Mouse (Mus musculus): ENCODE data around the gene Marcksl1. TPM values are rescaled to one million over a fixed set of nuclear protein-coding genes. Genes with fewer than 3 reads are reported as not detected.
"Not testable (repeated sequence)": the region's sequence is repeated elsewhere in the genome, so short reads cannot be mapped to it uniquely, and the experiment has no call there.

The Marcksl1 gene
- polyA plus RNA-seq, 1 experiment from 2014 or later: 1,591 TPM

DNA sequence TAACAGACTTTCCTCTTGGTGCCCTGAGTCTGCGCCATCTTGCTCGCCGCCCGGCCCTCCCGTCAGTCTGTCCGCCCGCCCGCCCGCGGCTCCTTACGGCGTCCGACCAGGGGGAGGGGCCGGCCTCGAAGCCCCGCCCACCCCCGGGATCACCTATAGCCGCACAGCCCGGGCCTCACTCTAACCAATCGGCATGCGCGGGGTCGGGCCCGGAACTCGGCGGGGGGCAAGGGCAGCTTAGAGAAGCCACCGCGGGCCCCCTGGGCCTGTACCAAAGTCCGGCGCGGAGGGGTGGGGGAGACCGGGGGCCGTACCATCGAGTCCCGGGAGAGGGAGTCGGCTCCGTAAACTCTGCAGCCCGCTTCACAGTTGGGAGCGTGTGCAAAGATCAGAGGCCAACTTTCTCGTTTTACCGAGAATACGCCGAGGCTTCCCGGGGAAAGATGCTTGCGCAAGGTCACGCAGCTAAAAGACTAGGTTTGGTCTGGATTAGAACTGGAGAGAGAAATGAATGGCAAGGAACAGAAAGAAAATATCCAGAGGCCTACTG, 29.3 kb downstream of the Marcksl1 start, which contains the start of gene Hdac1:
Hdac1 (minus strand) TSS at position 122 of the 550 bp plus-strand sequence.
- Histone ChIP-seq H3K27me3 (ENCODE audit: control insufficient read depth, insufficient read depth, low read length) (no peaks in the 10 kb centered on the region), H3K9ac (ENCODE audit: low read length) (peak within 1 kb of the TSS; percentile 78), H3K9me3 (ENCODE audit: control insufficient read depth, low read length) (no peaks in the 10 kb centered on the region), H3K27ac (replicated peaks; ENCODE audit: low read depth, low read length) (peak within 1 kb of the TSS; percentile 70), H3K4me2 (ENCODE audit: low read depth, severe bottlenecking) (peak within 1 kb of the TSS; percentile 77), H3K4me3 (ENCODE audit: low read depth, low read length) (peak within 1 kb of the TSS; percentile 83), H3K4me1 (ENCODE audit: control insufficient read depth, insufficient read depth, low read length) (peaks cover 9% of the 10 kb centered on the region), H3K36me3 (ENCODE audit: control insufficient read depth, insufficient read depth, low read length) (peaks cover 4% of the 10 kb centered on the region; the same call in 1 of the 2 replicates)
- 1% methylated on average over 44 of the region's 46 CpGs for WGBS
- peak; percentile 98 for ATAC-seq (ENCODE audit: insufficient number of reproducible peaks, low FRiP score, low TSS enrichment, low read depth)
- DNase-seq (ENCODE audit: low spot score): peak; percentile 99

DNA sequence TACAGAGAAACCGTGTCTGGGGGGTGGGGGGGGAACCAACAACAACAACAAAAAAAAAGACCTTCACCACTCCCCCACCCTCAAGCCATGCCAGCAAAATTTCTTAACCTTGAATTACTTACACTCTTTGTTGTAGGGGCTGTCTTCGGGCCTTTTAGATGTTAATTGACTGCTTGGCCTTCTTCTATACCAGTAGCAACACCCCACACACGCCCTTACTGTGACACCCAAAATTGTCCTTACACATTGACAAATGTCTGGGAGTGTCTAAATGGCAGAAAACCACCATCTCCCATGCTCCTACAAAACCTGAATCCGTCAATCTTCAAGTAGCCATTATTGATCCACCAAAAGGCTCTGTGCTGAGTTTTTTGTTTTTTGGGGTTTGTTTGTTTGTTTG, 30.7 kb downstream of the Marcksl1 start:
- Histone ChIP-seq H3K9me3 (ENCODE audit: control insufficient read depth, low read length) (no peaks in the 10 kb centered on the region), H3K4me1 (ENCODE audit: control insufficient read depth, insufficient read depth, low read length) (peaks cover 9% of the 10 kb centered on the region), H3K4me3 (ENCODE audit: low read depth, low read length) (no peak overlapping the region)

DNA sequence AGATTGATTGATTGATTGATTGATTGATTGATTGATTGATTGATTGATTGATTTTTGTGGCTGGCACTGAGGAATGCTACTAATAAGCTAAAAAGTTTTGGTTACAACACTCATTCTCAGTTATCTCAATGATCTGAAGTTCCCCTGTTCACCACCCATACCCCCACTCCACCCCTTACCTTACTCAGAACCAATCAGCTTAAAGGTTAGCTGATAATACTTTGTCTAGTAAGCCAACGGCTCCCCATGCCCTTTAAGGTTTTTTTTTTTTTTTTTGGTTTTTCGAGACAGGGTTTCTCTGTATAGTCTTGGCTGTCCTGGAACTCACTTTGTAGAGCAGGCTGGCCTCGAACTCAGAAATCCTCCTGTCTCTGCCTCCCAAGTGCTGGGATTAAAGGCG, 34.2 kb downstream of the Marcksl1 start:
- not testable (repeated sequence) for H3K36me3 ChIP-seq (ENCODE audit: control insufficient read depth, insufficient read depth, low read length); H3K9ac ChIP-seq (ENCODE audit: low read length); H3K4me2 ChIP-seq (ENCODE audit: low read depth, severe bottlenecking); H3K9me3 ChIP-seq (ENCODE audit: control insufficient read depth, low read length); H3K4me3 ChIP-seq (ENCODE audit: low read depth, low read length); H3K27ac ChIP-seq (replicated peaks; ENCODE audit: low read depth, low read length); H3K27me3 ChIP-seq (ENCODE audit: control insufficient read depth, insufficient read depth, low read length); DNase-seq (ENCODE audit: low spot score); ATAC-seq (ENCODE audit: insufficient number of reproducible peaks, low FRiP score, low TSS enrichment, low read depth); H3K4me1 ChIP-seq (ENCODE audit: control insufficient read depth, insufficient read depth, low read length)
- 91% methylated on average over 4 of the region's 4 CpGs for WGBS

More for the DNA sequence above, 30.7 kb downstream of the Marcksl1 start:
- Histone ChIP-seq H3K36me3 (ENCODE audit: control insufficient read depth, insufficient read depth, low read length) (peaks cover 4% of the 10 kb centered on the region; the same call in 1 of the 2 replicates), H3K4me2 (ENCODE audit: low read depth, severe bottlenecking) (no peak overlapping the region), H3K27ac (replicated peaks; ENCODE audit: low read depth, low read length) (no peak overlapping the region), H3K9ac (ENCODE audit: low read length) (no peak overlapping the region), H3K27me3 (ENCODE audit: control insufficient read depth, insufficient read depth, low read length) (no peaks in the 10 kb centered on the region)
- WGBS: 87% methylated on average over 4 of the region's 4 CpGs
- ATAC-seq (ENCODE audit: insufficient number of reproducible peaks, low FRiP score, low TSS enrichment, low read depth) (no peak), DNase-seq (ENCODE audit: low spot score) (no peak)

DNA sequence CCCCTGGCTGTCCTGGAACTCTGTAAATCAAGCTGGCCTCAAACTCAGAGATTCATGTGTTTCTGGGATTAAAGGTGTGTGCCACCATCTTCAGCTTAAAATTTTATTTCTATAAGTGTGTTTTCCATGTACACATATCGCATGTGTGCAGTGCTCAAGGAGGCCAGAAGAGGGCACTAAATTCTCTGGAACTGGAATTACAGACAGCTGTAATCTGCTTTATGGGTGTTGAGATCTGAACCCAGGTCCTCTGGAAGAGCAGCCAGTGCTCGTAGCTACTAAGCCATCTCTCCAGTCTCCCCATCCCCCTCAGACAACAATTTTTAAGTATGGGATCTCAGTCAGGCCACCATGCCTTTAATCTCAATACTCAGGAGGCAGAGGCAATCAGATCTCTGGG, 35.9 kb downstream of the Marcksl1 start:
- WGBS: 87% methylated on average over 2 of the region's 2 CpGs

DNA sequence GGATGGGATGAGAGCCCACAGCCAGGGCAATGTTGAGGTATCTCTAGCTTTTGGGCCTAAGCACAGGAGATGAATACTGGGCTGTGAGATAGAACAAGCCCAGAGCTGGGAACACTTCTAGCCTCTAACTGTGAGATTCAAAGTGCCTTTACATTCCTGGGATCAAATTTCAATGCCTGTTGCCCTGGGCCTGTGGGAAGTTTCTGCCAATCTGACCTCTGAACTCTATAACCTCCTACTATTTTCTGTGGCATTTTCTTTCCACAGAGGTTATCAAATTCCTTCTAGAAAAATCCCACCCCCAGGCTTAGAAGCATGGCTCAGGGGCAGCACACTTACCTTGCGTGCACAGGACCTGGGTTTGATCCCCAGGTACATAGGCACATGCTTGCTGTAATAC, 36.9 kb downstream of the Marcksl1 start:
- no peaks in the 10 kb centered on the region for H3K36me3 ChIP-seq (ENCODE audit: control insufficient read depth, insufficient read depth, low read length)
- DNase-seq (ENCODE audit: low spot score) (peak; percentile 25), ATAC-seq (ENCODE audit: insufficient number of reproducible peaks, low FRiP score, low TSS enrichment, low read depth) (no peak)
- H3K4me1 ChIP-seq (ENCODE audit: control insufficient read depth, insufficient read depth, low read length): peaks cover 8% of the 10 kb centered on the region
- H3K27me3 ChIP-seq (ENCODE audit: control insufficient read depth, insufficient read depth, low read length): no peaks in the 10 kb centered on the region
- no peaks in the 10 kb centered on the region for H3K9me3 ChIP-seq (ENCODE audit: control insufficient read depth, low read length)
- no peak overlapping the region for H3K4me2 ChIP-seq (ENCODE audit: low read depth, severe bottlenecking)
- no peak overlapping the region for H3K4me3 ChIP-seq (ENCODE audit: low read depth, low read length)
- H3K27ac ChIP-seq (replicated peaks; ENCODE audit: low read depth, low read length): peak overlapping the region; percentile 21; the same call in 1 of the 2 replicates
- H3K9ac ChIP-seq (ENCODE audit: low read length): peak overlapping the region; percentile 22; the same call in 1 of the 2 replicates
- WGBS: 36% methylated on average over 1 of the region's 1 CpGs

More for the DNA sequence above, 35.9 kb downstream of the Marcksl1 start:
- H3K36me3 ChIP-seq (ENCODE audit: control insufficient read depth, insufficient read depth, low read length): no peaks in the 10 kb centered on the region
- no peak overlapping the region for H3K4me2 ChIP-seq (ENCODE audit: low read depth, severe bottlenecking)
- no peak overlapping the region for H3K27ac ChIP-seq (replicated peaks; ENCODE audit: low read depth, low read length)
- no peaks in the 10 kb centered on the region for H3K9me3 ChIP-seq (ENCODE audit: control insufficient read depth, low read length)
- ATAC-seq (ENCODE audit: insufficient number of reproducible peaks, low FRiP score, low TSS enrichment, low read depth): no peak
- no peak overlapping the region for H3K4me3 ChIP-seq (ENCODE audit: low read depth, low read length)
- H3K27me3 ChIP-seq (ENCODE audit: control insufficient read depth, insufficient read depth, low read length): no peaks in the 10 kb centered on the region
- H3K4me1 ChIP-seq (ENCODE audit: control insufficient read depth, insufficient read depth, low read length): peaks cover 8% of the 10 kb centered on the region
- no peak overlapping the region for H3K9ac ChIP-seq (ENCODE audit: low read length)
- peak; percentile 32 for DNase-seq (ENCODE audit: low spot score)

DNA sequence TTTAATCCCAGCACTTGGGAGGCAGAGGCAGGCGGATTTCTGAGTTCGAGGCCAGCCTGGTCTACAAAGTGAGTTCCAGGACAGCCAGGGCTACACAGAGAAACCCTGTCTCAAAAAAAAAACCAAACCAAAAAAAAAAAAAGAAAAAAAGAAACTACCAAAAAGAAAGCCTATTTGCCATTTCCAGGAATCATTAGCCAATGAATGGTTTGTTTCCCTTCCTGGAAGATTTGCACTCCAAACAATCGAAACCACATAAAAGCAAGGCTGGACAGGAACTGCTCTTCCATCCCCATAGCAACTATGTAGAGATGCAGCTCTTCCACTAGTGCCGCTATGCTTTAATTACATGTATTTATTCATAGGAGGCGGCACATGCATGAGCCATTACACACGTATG, 41.1 kb downstream of the Marcksl1 start:
- 91% methylated on average over 6 of the region's 6 CpGs for WGBS
- not testable (repeated sequence) for ATAC-seq (ENCODE audit: insufficient number of reproducible peaks, low FRiP score, low TSS enrichment, low read depth); H3K27ac ChIP-seq (replicated peaks; ENCODE audit: low read depth, low read length); H3K4me2 ChIP-seq (ENCODE audit: low read depth, severe bottlenecking); H3K4me3 ChIP-seq (ENCODE audit: low read depth, low read length); H3K27me3 ChIP-seq (ENCODE audit: control insufficient read depth, insufficient read depth, low read length); DNase-seq (ENCODE audit: low spot score); H3K9me3 ChIP-seq (ENCODE audit: control insufficient read depth, low read length); H3K36me3 ChIP-seq (ENCODE audit: control insufficient read depth, insufficient read depth, low read length); H3K9ac ChIP-seq (ENCODE audit: low read length)
- peaks cover 13% of the 10 kb centered on the region for H3K4me1 ChIP-seq (ENCODE audit: control insufficient read depth, insufficient read depth, low read length)

DNA sequence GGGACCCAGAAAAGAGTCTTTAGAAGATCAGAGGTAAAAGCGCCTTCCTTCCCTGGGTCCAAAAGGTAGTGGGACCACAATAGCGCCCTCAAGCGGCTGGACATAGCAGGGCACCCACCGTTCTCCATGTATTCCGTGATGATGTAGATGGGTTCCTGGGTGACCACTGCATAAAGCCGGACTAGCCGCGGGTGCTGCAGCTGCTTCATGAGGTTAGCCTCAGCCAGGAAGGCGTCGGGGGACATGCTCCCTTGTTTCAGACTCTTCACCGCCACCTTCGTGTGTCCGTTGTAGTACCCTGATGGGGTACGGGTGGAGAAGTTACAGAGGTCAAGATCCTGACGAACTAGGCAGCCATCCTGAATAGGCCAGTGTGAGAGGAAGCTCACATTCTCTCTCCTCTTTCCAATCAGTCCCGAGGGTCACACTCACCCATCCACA, 42.1 kb downstream of the Marcksl1 start:
- H3K9ac ChIP-seq (ENCODE audit: low read length): peak overlapping the region; percentile 49
- H3K36me3 ChIP-seq (ENCODE audit: control insufficient read depth, insufficient read depth, low read length): no peaks in the 10 kb centered on the region
- peaks cover 6% of the 10 kb centered on the region for H3K4me1 ChIP-seq (ENCODE audit: control insufficient read depth, insufficient read depth, low read length)
- no peaks in the 10 kb centered on the region for H3K27me3 ChIP-seq (ENCODE audit: control insufficient read depth, insufficient read depth, low read length)
- H3K9me3 ChIP-seq (ENCODE audit: control insufficient read depth, low read length): no peaks in the 10 kb centered on the region
- peak overlapping the region; percentile 53 for H3K4me3 ChIP-seq (ENCODE audit: low read depth, low read length)
- ATAC-seq (ENCODE audit: insufficient number of reproducible peaks, low FRiP score, low TSS enrichment, low read depth): no peak
- DNase-seq (ENCODE audit: low spot score): peak; percentile 81
- no peak overlapping the region for H3K27ac ChIP-seq (replicated peaks; ENCODE audit: low read depth, low read length)
- WGBS: 4% methylated on average over 16 of the region's 16 CpGs
- H3K4me2 ChIP-seq (ENCODE audit: low read depth, severe bottlenecking): peak overlapping the region; percentile 74

DNA sequence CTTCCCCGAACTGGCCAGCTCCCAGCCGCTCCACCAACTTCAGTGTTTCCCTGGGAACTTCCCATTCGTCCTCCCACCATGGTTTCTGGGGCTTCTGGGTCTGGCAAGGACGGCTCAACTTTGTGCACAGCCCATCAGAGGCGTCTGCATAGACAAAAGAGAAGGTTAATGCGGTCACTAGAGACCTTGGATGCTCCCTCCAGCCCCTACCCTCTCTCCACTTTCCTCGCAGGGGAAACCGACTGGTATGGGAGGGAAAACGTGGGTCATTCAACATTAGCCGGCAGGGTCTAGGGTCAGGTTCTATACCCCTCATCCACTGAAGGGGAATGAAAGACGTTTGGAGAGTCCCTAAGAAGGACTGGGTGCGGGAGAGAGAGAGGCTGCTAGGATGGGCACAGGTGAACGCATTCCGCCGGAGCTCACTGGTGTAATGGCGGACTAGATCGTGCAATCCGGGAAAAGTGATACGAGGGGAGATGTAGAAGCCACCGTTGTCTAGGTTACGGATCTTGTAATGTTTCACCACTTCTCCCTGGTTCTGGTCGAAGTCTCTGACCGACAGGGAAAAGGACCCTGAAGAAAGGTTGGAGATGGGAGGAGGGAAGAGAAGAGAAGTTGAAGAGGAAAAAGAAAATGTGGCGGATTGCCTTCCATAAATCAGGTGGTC, 42.6 kb downstream of the Marcksl1 start:
- H3K4me3 ChIP-seq (ENCODE audit: low read depth, low read length): peak overlapping the region; percentile 53
- ATAC-seq (ENCODE audit: insufficient number of reproducible peaks, low FRiP score, low TSS enrichment, low read depth) (0 out of 2 replicates have a peak, but pooled peaks have one; percentile 9), DNase-seq (ENCODE audit: low spot score) (no peak)
- H3K4me2 ChIP-seq (ENCODE audit: low read depth, severe bottlenecking): peak overlapping the region; percentile 74
- H3K9me3 ChIP-seq (ENCODE audit: control insufficient read depth, low read length): no peaks in the 10 kb centered on the region
- H3K4me1 ChIP-seq (ENCODE audit: control insufficient read depth, insufficient read depth, low read length): peaks cover 5% of the 10 kb centered on the region; the same call in 1 of the 2 replicates
- under 1% methylated on average over 24 of the region's 24 CpGs for WGBS
- peak overlapping the region; percentile 49 for H3K9ac ChIP-seq (ENCODE audit: low read length)
- no peaks in the 10 kb centered on the region for H3K27me3 ChIP-seq (ENCODE audit: control insufficient read depth, insufficient read depth, low read length)
- H3K36me3 ChIP-seq (ENCODE audit: control insufficient read depth, insufficient read depth, low read length): no peaks in the 10 kb centered on the region
- H3K27ac ChIP-seq (replicated peaks; ENCODE audit: low read depth, low read length): 0 out of 2 replicates have a peak overlapping the region, but pooled peaks have one; percentile 30

Measured in limb, embryonic 11.5 days (tissue).